Mouse (Mus musculus) MEL (cell line): ENCODE data around the gene Il4.

Experiments used
- BHLHE40 ChIP-seq: IDR thresholded peaks from 2 replicates; pipeline ENCODE4 v1.6.1; 2012; ENCODE audit warnings: low read depth, mild to moderate bottlenecking, inconsistent platforms, low read length, improper control_type of control experiment, borderline replicate concordance
- CTCF ChIP-seq, 3 experiments: IDR thresholded peaks in 2 of 3; conservative IDR thresholded peaks in 1 of 3; 2 replicates each; pipeline ENCODE4 v1.5.1; 2011 to 2012; ENCODE audit warnings: low read length in 3 of 3, low read depth in 2 of 3, mild to moderate bottlenecking in 2 of 3, improper control_type of control experiment in 1 of 3, inconsistent platforms in 1 of 3, mixed read lengths in 1 of 3, moderate library complexity in 1 of 3; ENCODE audit not compliant: control insufficient read depth in 1 of 3, insufficient read depth in 1 of 3, poor library complexity in 1 of 3, severe bottlenecking in 1 of 3
- EP300 ChIP-seq, 2 experiments: IDR thresholded peaks; 2 replicates each; pipeline ENCODE4 v1.6.1; 2011; ENCODE audit warnings: improper control_type of control experiment in 2 of 2, low read length in 2 of 2, low read depth in 1 of 2, mild to moderate bottlenecking in 1 of 2
- ETS1 ChIP-seq: IDR thresholded peaks from 2 replicates; pipeline ENCODE4 v1.6.1; 2012; ENCODE audit warnings: low read depth, mild to moderate bottlenecking, inconsistent platforms, low read length, improper control_type of control experiment, moderate library complexity
- HCFC1 ChIP-seq: IDR thresholded peaks from 2 replicates; pipeline ENCODE4 v1.6.1; 2012; ENCODE audit warnings: low read depth, mild to moderate bottlenecking, inconsistent platforms, low read length, improper control_type of control experiment, moderate library complexity
- KAT2A ChIP-seq: conservative IDR thresholded peaks from 2 replicates; pipeline ENCODE4 v1.6.1; 2012; ENCODE audit warnings: low read depth, low read length, improper control_type of control experiment, inconsistent platforms
- POLR2A ChIP-seq, 2 experiments: IDR thresholded peaks; 2 replicates each; pipeline ENCODE4 v1.6.1; 2011 to 2012; ENCODE audit warnings: low read length in 2 of 2, mild to moderate bottlenecking in 2 of 2, control low read depth in 1 of 2, improper control_type of control experiment in 1 of 2, low read depth in 1 of 2, moderate library complexity in 1 of 2; ENCODE audit not compliant: control insufficient read depth in 1 of 2, insufficient read depth in 1 of 2, poor library complexity in 1 of 2
- TAL1 ChIP-seq: IDR thresholded peaks from 2 replicates; pipeline ENCODE4 v1.6.1; 2012; ENCODE audit warnings: mild to moderate bottlenecking, inconsistent platforms, low read length, moderate library complexity, mixed read lengths
- TCF12 ChIP-seq: IDR thresholded peaks from 2 replicates; pipeline ENCODE4 v1.6.1; 2014; ENCODE audit warnings: low read depth, mild to moderate bottlenecking, inconsistent platforms, low read length, improper control_type of control experiment, moderate library complexity
- USF1 ChIP-seq: IDR thresholded peaks from 2 replicates; pipeline ENCODE4 v1.6.1; 2014; ENCODE audit warnings: low read depth, mild to moderate bottlenecking, inconsistent platforms, low read length, improper control_type of control experiment, moderate library complexity

DNA sequence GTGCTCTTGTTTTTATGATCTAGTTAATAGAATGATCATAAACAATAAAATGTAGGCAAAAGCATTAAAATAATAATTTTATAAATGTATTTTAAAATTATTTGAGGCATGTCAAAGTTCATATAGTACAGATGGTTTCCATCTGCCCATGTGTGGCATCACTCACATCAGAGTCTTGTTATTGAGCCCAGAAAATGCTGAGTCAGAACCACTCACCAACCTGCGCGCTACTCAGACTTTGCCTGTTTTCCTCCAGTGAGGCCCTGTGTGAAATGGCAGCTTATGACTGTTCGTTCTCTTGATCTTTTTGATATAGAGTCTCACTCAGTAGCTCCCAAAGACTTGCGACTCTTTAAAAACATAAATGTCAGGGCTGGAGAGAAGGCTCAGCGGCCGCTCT, 33.0 kb downstream of the Il4 start:
- no peak for TF ChIP-seq POLR2A (IDR thresholded peaks at IDR 0.05; ENCODE audit: control insufficient read depth in 1 of 2, insufficient read depth in 1 of 2, low read depth in 1 of 2, low read length in 2 of 2, poor library complexity in 1 of 2)
- TF ChIP-seq CTCF (IDR thresholded peaks at IDR 0.05 in 2 of 3, conservative IDR thresholded peaks at IDR 0.05 in 1 of 3; ENCODE audit: control insufficient read depth in 1 of 3, insufficient read depth in 1 of 3, low read depth in 2 of 3, low read length in 3 of 3, poor library complexity in 1 of 3, severe bottlenecking in 1 of 3), result no peak
- no peak for TF ChIP-seq BHLHE40
- no peak for TF ChIP-seq KAT2A
- no peak for TF ChIP-seq EP300 (IDR thresholded peaks at IDR 0.05; ENCODE audit: low read depth in 1 of 2, low read length in 2 of 2)
- TF ChIP-seq ETS1, result no peak
- TF ChIP-seq HCFC1, result no peak
- no peak for TF ChIP-seq USF1
- TF ChIP-seq TCF12, result no peak
- TF ChIP-seq TAL1, result no peak
